Mouse (Mus musculus): ENCODE measurements around the gene Snx13. TPM values are rescaled to one million over a fixed set of nuclear protein-coding genes. Genes with fewer than 3 reads are reported as not detected.

Snx13 gene
- total RNA-seq, 2 experiments from 2014 or later = 59.5 to 64.5 TPM

- intact Hi-C loops (cut with DNase I) = no loop called here
- DNase-seq = no peak
Measured at GRCm38 (mm10) chr12:35046310-35046998, 532 bp upstream of the Snx13 start.

DNA sequence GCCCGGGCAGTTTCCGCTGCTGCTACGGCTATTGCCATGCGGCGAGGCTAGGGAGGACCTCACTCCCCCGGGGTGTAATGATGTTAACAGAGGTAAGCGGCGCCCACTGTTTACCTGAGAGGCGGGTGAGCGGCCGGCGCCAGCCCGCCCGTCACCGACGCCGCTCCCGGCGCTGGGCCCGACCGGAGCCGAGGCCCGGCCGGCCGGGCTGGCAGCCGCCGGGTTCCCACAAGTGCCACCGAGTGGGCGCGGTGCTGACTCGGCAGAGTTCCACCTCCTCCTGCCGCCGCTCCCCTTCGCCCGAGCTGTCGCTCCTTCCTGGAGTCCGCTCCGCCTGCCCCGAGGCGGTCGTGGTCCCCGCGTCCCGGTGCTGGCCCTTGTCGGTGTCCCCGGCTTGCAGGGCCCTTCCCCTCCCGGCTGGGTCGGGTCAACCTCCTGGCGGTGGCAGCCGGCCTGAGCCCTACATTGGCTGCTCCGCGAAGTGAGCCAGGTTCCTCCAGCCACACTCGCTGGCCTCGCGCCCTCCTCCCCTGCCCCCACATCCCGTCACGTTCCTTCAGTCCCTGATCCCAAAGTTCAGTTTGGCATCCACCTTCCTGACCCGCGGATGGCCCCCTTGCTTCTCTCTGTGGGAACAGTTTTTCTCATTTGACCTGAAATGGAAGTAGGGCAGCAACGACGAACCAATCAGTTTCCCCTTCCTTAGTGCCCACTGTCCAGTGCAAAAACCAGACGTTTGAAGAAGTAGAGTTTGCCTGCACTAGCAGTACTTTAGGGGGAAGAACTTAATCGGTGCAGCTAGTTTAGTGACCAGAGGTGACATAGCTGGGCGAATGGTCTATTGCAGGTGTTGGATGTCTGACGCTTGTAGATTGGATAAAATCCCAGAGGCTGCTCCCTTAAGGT, 587 bp downstream of the Snx13 start:
- peak; percentile 81 to 84 for DNase-seq
- intact Hi-C loops (cut with DNase I) = no loop called here

DNA sequence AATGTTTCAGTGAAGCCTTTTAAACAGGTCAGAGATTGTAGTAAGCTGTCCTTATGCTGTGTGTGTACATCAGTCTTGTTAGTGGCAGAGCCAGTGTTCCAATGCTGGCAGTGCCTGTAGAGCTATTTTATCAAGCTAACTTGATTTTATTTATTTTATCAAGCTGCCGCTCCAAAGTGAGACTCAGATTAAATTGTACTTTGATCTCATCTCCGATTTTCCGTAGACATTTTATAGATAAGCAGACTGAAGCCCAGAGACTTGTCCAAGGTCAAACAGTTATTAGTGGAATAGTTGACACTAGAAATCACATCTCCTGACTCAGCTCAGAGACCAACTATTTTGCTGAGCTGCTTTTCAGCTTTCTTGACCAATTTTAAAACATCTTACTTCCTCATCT, 1.9 kb downstream of the Snx13 start:
- intact Hi-C loops (cut with DNase I) = no loop called here
- DNase-seq = no peak

GRCm38 (mm10) chr12:35050501-35050900, 3.5 kb downstream of the Snx13 start:
- intact Hi-C loops (cut with DNase I) = no loop called here
- DNase-seq = no peak

DNA sequence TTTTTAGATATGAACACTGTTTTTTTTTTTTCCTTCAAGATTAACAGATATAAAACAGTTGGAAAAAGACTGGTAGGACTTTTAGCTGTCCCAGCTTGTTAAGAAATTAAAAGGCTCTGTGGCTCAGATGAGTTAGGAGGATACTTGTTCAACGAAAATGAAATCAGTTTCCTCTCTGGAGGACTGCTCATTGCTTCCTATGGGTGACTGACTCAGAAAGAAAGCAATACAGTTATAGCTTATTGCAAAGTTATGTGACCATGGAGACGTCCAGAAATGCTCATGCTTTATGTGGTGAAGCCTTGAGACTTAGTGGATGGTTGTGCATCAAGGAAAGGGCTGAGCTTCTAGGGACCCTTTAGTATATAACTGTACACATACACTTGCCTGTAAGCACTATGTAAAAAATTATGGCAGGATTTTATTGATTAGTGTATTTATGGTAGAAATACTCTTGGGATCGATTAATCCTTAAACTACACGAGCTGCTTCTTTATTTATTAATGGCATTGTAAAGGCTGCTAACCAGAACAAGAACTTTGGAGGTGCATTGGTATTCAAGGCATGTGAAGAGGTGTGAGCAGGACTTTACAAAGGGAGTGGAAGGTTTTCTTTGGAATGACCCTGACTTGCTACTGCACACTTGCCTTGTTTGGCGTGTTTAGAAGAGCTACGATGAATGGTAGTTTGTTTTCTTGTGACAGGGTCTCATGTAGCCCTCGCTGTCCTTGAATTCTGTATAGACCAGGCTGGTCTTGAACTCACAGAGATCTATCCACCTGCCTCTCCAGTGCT, 4.2 kb downstream of the Snx13 start:
- no peak for DNase-seq
- intact Hi-C loops (cut with DNase I) = no loop called here

DNA sequence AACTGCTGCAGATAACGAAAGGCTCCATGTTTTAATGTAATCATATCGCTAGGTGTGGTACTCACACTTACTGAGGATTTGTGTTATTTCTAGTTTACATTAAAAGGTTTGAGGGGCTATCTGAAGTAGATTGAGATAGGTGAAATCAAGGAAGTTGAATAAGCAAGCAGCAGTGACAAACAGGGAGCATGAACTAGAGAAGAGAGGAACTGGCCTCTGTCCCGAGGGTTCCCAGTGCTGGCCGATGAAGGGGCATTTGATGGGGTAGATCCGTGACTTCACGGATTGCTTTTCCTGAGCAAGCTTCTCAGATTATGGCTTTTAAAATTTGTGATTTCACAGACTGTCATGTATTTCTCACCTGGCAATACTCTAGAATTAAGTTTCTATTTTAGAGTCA, 7.4 kb downstream of the Snx13 start:
- DNase-seq = no peak
- intact Hi-C loops (cut with DNase I) = no loop called here

GRCm38 (mm10) chr12:35055114-35056095, 8.4 kb downstream of the Snx13 start:
- no peak for DNase-seq
- intact Hi-C loops (cut with DNase I) = no loop called here

DNA sequence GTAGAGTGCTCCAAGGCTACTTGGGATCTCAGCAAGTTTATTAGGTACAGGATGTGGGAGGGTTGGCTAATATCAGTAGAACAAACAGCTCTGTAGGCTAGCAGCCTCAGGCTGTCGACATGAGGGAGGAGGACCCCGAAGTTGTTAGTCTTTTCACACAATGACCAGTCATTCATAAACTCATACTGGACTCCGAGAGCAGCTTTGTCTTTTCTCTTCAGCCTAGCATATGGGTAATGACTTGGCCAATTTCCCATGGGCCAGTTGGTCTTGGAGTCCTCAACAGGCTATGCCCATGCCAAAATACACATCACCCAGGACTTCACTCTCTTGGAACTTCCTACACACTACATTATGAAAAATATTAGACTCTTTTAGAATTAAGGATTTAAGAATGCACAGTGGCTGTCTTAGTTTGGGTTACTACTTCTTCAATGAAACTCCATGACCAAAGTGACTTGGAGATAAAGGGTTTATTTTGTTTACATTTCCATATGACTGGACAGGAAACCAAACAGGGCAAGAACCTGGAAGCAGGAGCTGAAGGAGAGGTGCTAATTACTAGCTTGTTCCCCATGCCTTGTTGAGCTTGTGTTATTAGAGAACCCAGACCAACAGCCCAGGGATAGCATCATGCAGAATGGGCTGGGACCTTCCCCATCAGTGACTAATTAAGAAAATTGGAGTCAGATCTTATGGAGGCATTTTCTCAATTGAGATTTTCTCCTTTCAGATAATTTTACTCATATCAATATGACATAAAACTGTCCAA, 16.9 kb downstream of the Snx13 start:
- intact Hi-C loops (cut with DNase I) = no loop called here
- no peak for DNase-seq

- intact Hi-C loops (cut with DNase I) = no loop called here
- no peak for DNase-seq
Measured at GRCm38 (mm10) chr12:35067621-35068020, 20.6 kb downstream of the Snx13 start.

DNA sequence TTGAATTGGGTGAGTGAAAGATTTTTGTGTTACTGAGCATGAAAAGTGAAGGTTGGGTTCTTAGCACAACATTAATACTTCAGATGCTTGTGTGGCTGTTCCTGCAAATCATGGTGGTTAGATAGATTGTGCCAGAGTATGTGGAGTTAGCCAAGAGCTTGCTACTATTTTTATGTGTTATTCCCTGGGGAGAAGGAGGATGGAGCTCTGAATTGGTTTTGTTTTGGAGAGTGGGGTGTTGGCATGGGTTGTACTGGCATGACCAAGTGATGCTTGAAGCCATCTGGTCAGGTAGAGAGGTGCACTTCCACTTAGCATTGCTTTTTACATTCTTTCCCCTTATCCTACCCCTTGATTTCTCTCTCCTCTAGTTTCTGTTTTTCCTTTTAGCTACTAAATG, 24.4 kb downstream of the Snx13 start:
- DNase-seq = no peak
- intact Hi-C loops (cut with DNase I) = no loop called here

- intact Hi-C loops (cut with DNase I) = no loop called here
- DNase-seq = no peak
Measured at GRCm38 (mm10) chr12:35072178-35072577, 25.2 kb downstream of the Snx13 start.

DNA sequence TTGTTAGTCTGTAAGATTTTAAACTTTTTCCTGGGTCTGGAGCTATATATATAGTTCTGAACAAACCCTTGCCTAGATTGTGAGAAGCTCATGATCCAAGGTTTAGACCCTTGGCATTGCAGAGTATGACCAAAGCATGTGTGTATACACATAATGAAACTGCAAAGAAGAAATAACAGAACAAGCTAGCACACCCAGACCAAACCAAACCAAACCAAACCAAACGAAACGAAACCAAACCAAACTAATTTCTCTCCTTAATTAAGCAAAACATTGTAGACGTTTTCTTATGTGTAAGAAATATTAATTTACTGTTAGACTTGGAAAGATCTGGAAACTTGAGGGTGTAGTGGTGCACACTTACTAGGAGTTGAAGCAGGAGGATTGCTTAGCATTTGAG, 29.0 kb downstream of the Snx13 start:
- intact Hi-C loops (cut with DNase I) = no loop called here
- DNase-seq = no peak

GRCm38 (mm10) chr12:35123549-35123948, 76.6 kb downstream of the Snx13 start:
- no peak for DNase-seq
- intact Hi-C loops (cut with DNase I) = no loop called here

DNA sequence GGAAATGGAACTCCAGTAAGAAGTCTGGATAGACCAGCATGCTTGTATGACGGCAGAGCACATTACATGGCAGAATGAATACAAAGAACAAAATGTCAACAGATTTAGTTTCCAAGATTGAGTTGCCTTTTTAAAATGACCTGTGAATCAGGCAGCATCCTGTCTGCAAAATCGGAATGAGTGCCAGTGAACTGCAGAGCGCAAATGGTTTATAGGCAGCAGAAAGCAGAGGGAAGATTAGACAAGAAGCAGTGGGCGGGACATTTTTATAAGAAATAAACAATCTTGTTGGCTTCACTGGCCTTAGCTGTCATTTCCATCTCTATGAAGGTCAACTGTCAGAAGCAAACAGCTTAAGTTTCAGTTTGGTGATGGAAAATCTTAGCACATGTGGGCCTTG, 106.2 kb downstream of the Snx13 start:
- intact Hi-C loops (cut with DNase I) = no loop called here

DNA sequence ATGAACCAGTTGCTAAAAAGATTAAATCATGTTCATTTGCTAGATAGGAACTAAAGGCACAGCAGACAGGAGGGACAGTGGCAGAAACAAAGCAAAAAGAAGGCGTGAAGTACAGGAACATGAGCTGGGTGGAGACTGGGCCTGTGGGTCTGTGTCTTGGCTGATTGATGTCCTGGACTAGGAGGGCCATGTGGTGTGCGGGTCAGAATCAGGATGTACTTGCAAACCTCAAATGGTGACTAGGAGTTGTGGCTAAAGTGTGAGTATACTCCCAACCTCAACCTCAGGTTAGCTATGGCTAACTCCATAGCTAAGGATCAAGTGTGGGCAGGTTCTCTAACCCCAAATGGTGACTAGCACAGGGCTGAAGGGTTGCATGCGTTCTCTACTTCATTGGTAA, 107.2 kb downstream of the Snx13 start:
- intact Hi-C loops (cut with DNase I) = no loop called here
- DNase-seq = no peak

More for the DNA sequence above, 106.2 kb downstream of the Snx13 start:
- DNase-seq = no peak

DNA sequence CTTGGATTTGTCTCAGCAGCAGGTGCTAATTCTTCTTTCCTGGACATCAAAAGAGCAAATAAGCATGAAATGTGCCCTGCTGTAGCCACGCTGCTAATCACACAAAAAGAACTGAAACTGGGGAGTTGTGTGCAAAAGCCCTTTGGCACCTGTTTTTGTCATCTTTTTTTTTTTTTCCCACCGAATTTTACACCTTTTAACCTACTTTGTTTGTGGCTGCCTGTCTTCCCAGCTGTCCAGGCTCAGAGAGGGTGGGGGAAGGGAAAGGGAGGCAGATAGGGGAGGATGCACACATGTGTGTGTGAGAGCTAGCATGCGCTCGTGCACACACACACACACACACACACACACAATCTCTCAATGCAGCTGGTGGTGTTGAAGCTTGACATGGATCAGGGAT, 110.3 kb downstream of the Snx13 start:
- DNase-seq = no peak
- intact Hi-C loops (cut with DNase I) = no loop called here

DNA sequence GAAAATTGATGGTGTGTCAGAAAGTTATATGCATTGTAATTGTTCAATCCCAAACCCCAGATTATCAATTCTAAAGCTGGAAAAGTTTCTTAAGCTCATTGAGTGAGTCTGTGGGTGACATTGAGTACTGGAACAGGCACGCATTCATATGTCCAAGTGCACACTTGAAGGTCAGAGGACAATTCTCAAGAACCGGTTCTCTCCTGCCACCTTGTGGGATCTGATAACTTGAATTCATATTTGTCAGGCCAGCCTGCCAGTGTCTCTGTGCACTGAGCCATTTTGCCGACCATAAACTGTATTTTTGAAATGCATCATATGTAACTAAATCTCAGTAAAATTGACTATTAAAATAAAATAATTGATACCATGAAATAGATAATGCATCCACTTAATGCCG, 114.7 kb downstream of the Snx13 start:
- intact Hi-C loops (cut with DNase I) = loop anchor here (5.0 kb wide), 1 partner anchor 499 kb away; no protein-coding TSS in a partner anchor
- no peak for DNase-seq

- intact Hi-C loops (cut with DNase I) = no loop called here
- DNase-seq = no peak
Measured at GRCm38 (mm10) chr12:35170275-35170674, 123.3 kb downstream of the Snx13 start.

DNA sequence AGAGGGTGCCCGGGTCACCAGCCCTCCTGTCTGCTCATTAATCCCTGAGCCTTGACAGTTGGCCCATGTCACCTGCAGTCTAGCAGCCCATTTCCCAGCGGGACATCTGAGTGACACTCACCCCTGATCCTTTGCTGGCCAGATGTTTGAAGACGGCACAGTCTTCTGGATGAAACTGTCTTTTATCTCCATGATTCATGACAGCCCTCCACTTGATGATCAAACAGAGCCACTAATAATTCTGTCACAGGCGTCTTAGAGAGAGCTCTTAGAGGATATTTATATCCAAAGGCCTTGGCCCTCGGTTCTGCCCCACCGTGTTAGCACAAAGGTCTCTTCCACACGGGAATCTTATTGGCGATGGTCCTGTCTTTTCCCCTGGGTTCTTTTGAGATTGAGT, 129.0 kb downstream of the Snx13 start:
- intact Hi-C loops (cut with DNase I) = no loop called here
- no peak for DNase-seq
